Mouse (Mus musculus) ES-Bruce4 (cell line): Measurements from ENCODE around the gene Tsfm. TPM values are rescaled to one million over a fixed set of nuclear protein-coding genes. Genes with fewer than 3 reads are reported as not detected.

Experiments
- H3K27ac ChIP-seq: 2 replicates; pipeline ENCODE4 v1.5.1; 2012; ENCODE audit warnings: low read length, inconsistent platforms; ENCODE audit not compliant: insufficient read depth
- H3K27me3 ChIP-seq: 2 replicates; pipeline ENCODE4 v1.6.1; 2012; ENCODE audit warnings: mild to moderate bottlenecking, low read length, inconsistent platforms; ENCODE audit not compliant: control insufficient read depth, poor library complexity, insufficient read depth, severe bottlenecking
- H3K36me3 ChIP-seq: 2 replicates; pipeline ENCODE4 v1.6.1; 2012; ENCODE audit warnings: inconsistent platforms, mild to moderate bottlenecking, low read length, moderate library complexity; ENCODE audit not compliant: control insufficient read depth, poor library complexity, insufficient read depth, severe bottlenecking
- H3K4me1 ChIP-seq: one replicate; pipeline ENCODE4 v1.8.1; 2011; ENCODE audit warnings: low read length; ENCODE audit not compliant: control insufficient read depth, insufficient read depth
- H3K4me3 ChIP-seq: 2 replicates; pipeline ENCODE4 v1.5.1; 2011; ENCODE audit warnings: low read depth, mild to moderate bottlenecking, low read length
- H3K9ac ChIP-seq: 2 replicates; pipeline ENCODE4 v1.6.1; 2012; ENCODE audit warnings: low read depth, mild to moderate bottlenecking, inconsistent platforms; ENCODE audit not compliant: poor library complexity, severe bottlenecking
- H3K9me3 ChIP-seq: replicated peaks from 2 replicates; pipeline ENCODE4 v1.6.1; 2012; ENCODE audit warnings: mild to moderate bottlenecking, low read length, inconsistent platforms; ENCODE audit not compliant: control insufficient read depth, poor library complexity, insufficient read depth, severe bottlenecking
- CTCF ChIP-seq: IDR thresholded peaks from one replicate; pipeline ENCODE4 v1.8.1; 2011; ENCODE audit warnings: low read depth, low read length
- EP300 ChIP-seq: IDR thresholded peaks from 2 replicates; pipeline ENCODE4 v1.6.1; 2011; ENCODE audit warnings: low read depth, low read length; ENCODE audit not compliant: insufficient read depth
- POLR2A ChIP-seq: IDR thresholded peaks from one replicate; pipeline ENCODE4 v1.8.1; 2011; ENCODE audit warnings: low read length; ENCODE audit not compliant: insufficient read depth
- polyA plus RNA-seq: library from polyadenylated mRNA; stranded (reverse); fragments of >200 nt; gene quantifications from 2 replicates; pipeline ENCODE4 v1.2.4, GENCODE M21; 2011; ENCODE audit warnings: low read depth; ENCODE audit not compliant: missing spikeins, insufficient read depth, insufficient read length

Tsfm gene
- polyA plus RNA-seq, result 40.6 and 47.9 TPM in 2 replicates

DNA sequence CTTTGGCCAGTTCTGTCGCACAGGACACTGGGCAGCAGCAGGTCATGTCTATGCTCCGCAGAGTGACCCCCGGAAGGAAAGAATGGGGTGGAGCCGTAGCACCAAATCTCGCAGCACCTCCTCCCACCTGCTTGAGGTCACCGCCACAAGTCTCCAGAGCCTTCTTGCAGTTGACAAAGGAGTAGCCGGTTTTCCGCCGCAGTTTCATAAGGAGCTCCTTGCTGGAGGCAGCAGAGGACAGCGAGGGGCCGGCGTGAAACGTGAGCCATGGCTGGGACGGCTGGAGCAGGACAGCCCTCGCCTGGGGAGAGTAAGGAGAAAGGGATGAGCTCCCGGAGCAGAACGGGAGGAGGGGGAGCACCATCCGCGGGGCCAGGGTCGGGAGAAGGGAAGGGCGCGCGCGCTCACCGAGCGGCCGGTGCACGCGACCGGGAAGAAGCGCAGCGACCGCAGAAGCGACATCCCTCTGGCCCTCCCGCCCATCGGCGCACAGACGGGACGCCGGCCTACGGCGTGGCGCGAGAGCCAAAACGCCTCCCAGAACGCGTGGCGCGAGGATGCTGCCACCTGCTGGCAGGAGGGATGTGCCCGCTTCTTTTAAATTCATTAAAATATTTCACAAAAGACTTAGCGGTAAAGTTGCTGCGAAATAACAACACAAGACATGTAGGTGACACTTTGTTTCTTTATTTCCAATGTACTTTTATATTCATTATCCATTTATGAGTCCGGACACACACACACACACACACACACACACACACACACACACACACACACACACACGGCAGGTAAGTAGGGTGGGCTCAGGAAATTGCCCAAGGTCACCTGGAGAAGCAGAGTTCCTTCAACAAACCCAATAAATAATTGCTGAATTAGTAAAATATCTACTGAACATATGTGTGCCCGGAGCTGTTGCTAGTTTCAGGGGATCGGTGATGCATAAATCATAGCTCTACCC, at the start of gene Tsfm:
TSS of gene Tsfm (minus strand) at position 505 of the 961 bp plus-strand sequence.
- no peaks in the 10 kb centered on the region for H3K27me3 ChIP-seq
- H3K4me3 ChIP-seq, result peak within 1 kb of the TSS; percentile 93
- TF ChIP-seq POLR2A (no peak), EP300 (peak; percentile 66; the same call in 1 of the 2 replicates), CTCF (peak; percentile 86)
- peak within 1 kb of the TSS; percentile 79 for H3K9ac ChIP-seq
- peaks cover 21% of the 10 kb centered on the region for H3K36me3 ChIP-seq
- H3K27ac ChIP-seq, result 0 out of 2 replicates have a peak within 1 kb of the TSS, but pooled peaks have one; percentile 4
- no peaks in the 10 kb centered on the region for H3K9me3 ChIP-seq
- H3K4me1 ChIP-seq, result no peaks in the 10 kb centered on the region

DNA sequence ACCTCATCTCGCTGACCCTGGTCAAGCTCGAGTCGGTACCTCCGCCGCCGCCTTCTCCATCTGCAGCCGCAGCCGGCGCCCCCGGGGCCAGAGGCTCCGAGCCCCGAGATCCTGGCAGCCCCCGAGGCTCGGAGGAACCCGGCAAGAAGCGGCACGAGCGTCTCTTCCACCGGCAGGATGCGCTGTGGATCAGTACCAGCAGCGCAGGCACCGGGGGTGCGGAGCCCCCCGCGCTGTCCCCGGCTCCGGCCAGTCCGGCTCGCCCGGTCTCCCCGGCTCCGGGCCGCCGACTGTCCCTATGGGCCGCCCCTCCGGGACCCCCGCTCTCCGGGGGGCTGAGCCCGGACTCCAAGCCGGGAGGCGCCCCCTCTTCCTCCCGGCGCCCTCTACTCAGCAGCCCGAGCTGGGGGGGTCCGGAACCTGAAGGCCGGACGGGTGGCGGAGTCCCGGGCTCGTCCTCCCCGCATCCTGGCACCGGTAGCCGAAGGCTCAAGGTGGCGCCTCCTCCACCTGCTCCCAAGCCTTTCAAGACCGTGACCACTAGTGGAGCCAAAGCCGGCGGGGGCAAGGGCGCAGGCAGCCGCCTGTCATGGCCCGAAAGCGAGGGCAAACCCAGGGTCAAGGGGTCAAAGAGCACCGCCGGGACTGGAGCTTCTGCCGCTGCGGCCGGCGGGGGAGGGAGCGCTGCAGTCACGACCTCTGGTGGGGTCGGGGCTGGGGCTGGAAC, 49.2 kb upstream of the Tsfm start:
- no peaks in the 10 kb centered on the region for H3K4me1 ChIP-seq
- no peaks in the 10 kb centered on the region for H3K9me3 ChIP-seq

DNA sequence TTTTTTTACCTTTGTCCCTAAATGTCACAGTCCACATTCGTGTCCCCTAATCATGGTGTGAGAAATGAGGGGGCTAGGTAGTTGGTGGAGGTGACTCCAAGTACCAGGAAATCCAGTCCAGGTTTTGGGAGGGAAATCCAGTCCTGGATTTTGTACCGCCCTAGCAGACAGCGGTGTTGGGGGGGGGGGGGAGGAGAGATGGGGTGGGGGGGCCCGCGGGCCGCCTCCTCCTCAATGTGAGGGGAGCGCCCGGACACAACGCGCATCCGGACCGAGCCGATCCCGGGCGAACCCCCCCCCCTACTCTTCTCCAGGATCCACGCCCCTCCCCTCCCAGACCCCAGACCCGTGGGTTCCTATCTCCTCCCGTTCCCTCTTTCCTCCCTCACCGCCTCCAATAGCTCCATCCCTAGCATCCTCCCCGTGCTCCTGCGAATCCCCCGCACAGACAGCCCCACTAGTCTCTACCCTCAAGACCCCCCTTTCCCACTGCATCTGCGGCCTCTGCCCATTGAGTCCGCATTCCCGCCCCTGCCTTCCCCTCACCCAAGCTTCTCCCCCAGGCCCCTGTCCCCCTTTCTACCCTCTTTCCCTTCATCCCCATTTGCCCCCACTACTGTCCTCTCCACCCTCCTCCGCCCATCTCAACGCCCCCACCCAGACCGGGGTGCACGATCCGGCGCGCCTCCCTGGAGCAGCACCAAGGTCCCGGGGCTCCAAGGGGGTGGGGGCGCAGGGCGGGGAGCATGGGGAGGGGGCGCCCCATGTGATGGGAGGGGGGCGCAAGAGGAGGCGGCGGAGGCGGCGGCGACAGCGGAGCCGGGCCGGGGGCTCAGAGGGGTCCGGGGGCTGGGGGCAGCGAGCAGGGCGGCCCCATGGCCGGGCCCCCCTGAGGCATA, 48.3 kb upstream of the Tsfm start:
- H3K36me3 ChIP-seq, result no peaks in the 10 kb centered on the region
- H3K4me1 ChIP-seq, result no peaks in the 10 kb centered on the region
- H3K9me3 ChIP-seq, result no peaks in the 10 kb centered on the region
- H3K27ac ChIP-seq, result no peak overlapping the region
- TF ChIP-seq CTCF (no peak), POLR2A (no peak), EP300 (no peak)
- H3K9ac ChIP-seq, result peak overlapping the region; percentile 42
- peaks cover 15% of the 10 kb centered on the region for H3K27me3 ChIP-seq
- H3K4me3 ChIP-seq, result peak overlapping the region; percentile 56

More for the DNA sequence above, 49.2 kb upstream of the Tsfm start:
- H3K36me3 ChIP-seq, result no peaks in the 10 kb centered on the region
- H3K9ac ChIP-seq, result peak overlapping the region; percentile 42
- H3K27ac ChIP-seq, result no peak overlapping the region
- peak overlapping the region; percentile 47 for H3K4me3 ChIP-seq
- no peak for TF ChIP-seq EP300
- no peak for TF ChIP-seq POLR2A
- TF ChIP-seq CTCF, result no peak
- H3K27me3 ChIP-seq, result peaks cover 15% of the 10 kb centered on the region

DNA sequence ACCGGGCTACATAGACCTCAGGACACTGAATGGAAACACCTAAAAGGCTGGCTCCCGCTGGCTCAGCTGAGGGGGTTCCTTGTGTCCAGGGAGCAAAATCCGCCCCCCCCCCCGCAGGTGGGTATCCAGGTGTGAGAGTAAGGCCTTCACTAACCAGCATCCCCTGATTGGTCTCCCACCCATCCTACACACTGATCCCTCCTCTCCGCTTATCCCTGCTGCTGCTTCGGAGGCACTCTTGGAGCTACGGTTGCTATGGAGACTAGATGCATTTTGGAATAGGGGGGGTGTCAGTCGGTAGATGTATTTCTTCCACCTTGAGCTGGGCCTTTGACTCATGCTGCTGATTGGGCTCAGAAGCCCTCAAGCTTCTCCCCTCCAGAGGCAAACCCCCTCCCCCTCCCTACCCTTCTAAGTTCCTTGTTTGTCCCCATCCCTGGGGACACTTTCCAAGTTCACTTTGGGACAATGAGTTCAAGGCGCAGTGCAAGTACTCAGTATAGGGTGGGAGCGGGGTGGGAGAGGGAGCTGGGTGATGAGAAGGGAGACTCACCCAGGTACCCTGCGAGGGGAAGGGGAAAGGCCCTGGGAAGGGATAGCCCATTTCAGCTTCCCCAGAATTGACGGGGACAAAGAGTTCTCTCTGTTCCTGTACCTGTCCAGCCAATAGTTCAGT, 47.5 kb upstream of the Tsfm start:
- Histone ChIP-seq H3K36me3 (no peaks in the 10 kb centered on the region), H3K4me3 (no peak overlapping the region; the same call in 1 of the 2 replicates), H3K27me3 (peaks cover 15% of the 10 kb centered on the region), H3K9me3 (no peaks in the 10 kb centered on the region), H3K27ac (no peak overlapping the region), H3K4me1 (no peaks in the 10 kb centered on the region), H3K9ac (no peak overlapping the region)
- TF ChIP-seq CTCF (no peak), POLR2A (no peak), EP300 (no peak)

DNA sequence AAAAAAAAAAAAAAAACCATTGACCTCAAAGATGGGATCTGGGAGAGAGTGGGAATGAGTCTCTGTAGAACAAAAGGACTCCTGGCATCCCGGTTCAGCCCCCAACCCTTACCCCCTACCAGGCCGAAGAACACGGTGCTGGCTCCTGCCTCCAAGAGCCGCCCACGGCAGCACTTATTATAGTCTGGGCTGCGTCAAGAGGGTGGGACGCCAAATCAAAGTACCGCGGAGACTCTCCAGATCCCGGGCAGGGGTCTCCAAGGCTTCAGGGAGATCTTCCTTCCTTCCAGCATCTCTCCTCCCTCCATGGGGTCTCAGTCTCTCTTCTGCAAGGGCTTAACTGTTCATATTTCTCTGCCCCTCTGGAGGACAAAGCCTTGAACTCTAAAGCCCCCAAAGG, 46.9 kb upstream of the Tsfm start:
- no peak for TF ChIP-seq CTCF
- no peak for TF ChIP-seq POLR2A
- H3K9me3 ChIP-seq, result no peaks in the 10 kb centered on the region
- H3K27ac ChIP-seq, result no peak overlapping the region
- no peak overlapping the region for H3K9ac ChIP-seq
- no peak overlapping the region for H3K4me3 ChIP-seq
- H3K36me3 ChIP-seq, result no peaks in the 10 kb centered on the region
- peaks cover 15% of the 10 kb centered on the region for H3K27me3 ChIP-seq
- H3K4me1 ChIP-seq, result no peaks in the 10 kb centered on the region
